Mouse (Mus musculus) gastrocnemius, postnatal 36 days (tissue): ENCODE measurements around the gene Gstt4. TPM values are rescaled to one million over a fixed set of nuclear protein-coding genes. Genes with fewer than 3 reads are reported as not detected.
"Not testable (repeated sequence)": the region's sequence is repeated elsewhere in the genome, so short reads cannot be mapped to it uniquely, and the experiment has no call there.

ENCODE experiments used
- DNase-seq, 2 experiments: peaks; one replicate each; pipeline ENCODE4 v3.0.0; 2022
- intact Hi-C: fragments of 180-260 bp; cut with DNase I; formaldehyde crosslinking; loops from one replicate; pipeline ENCODE4 v1.15.1; 2025
- long read RNA-seq, 2 experiments: library from polyadenylated mRNA; stranded (forward); transcript quantifications; one replicate each; pipeline ENCODE4 v2.0.0; 2021
- total RNA-seq, 2 experiments: library from RNA; stranded (reverse); gene quantifications; 2 replicates each; pipeline ENCODE4 v1.2.3; 2021

Gene Gstt4
- not detected for total RNA-seq
- long read RNA-seq, experiment 1, result 0 reads
- long read RNA-seq, experiment 2, result 0 reads

GRCm38 (mm10) chr10:75822443-75822842, at the start of gene Gstt4:
Gene Gstt4 (minus strand): TSS chr10:75822543.
- intact Hi-C loops, result no loop called here
- no peak for DNase-seq

GRCm38 (mm10) chr10:75861587-75861986, 39.2 kb upstream of the Gstt4 start:
- DNase-seq, result no peak
- intact Hi-C loops, result no loop called here

- no peak for DNase-seq
- intact Hi-C loops, result no loop called here
Observed at GRCm38 (mm10) chr10:75860746-75861145, 38.4 kb upstream of the Gstt4 start.

- intact Hi-C loops, result not testable (repeated sequence)
- DNase-seq, result peak; percentile 78 to 80
Observed at GRCm38 (mm10) chr10:75859786-75860470, 37.6 kb upstream of the Gstt4 start, which contains the start of gene Mif. Gene Mif (minus strand): TSS chr10:75860240.

- intact Hi-C loops, result no loop called here
- DNase-seq, result no peak
Observed at GRCm38 (mm10) chr10:75859107-75859746, 36.9 kb upstream of the Gstt4 start.

- DNase-seq, result no peak
- intact Hi-C loops, result no loop called here
Observed at GRCm38 (mm10) chr10:75857598-75857997, 35.3 kb upstream of the Gstt4 start.

GRCm38 (mm10) chr10:75856976-75857375, 34.6 kb upstream of the Gstt4 start:
- DNase-seq, result no peak
- intact Hi-C loops, result no loop called here

GRCm38 (mm10) chr10:75856155-75856907, 34.0 kb upstream of the Gstt4 start:
- no peak for DNase-seq

GRCm38 (mm10) chr10:75855416-75855981, 33.2 kb upstream of the Gstt4 start:
- intact Hi-C loops, result no loop called here

More at GRCm38 (mm10) chr10:75856155-75856907, 34.0 kb upstream of the Gstt4 start:
- intact Hi-C loops, result no loop called here

GRCm38 (mm10) chr10:75854791-75855190, 32.4 kb upstream of the Gstt4 start:
- intact Hi-C loops, result loop anchor here (5.0 kb wide), 2 partner anchors 217 to 267 kb away; partner anchors contain the start of gene Ggt5
- no peak for DNase-seq

More at GRCm38 (mm10) chr10:75855416-75855981, 33.2 kb upstream of the Gstt4 start:
- no peak for DNase-seq

- no peak for DNase-seq
- intact Hi-C loops, result loop anchor here (5.0 kb wide), 2 partner anchors 217 to 267 kb away; partner anchors contain the start of gene Ggt5
Observed at GRCm38 (mm10) chr10:75854096-75854495, 31.8 kb upstream of the Gstt4 start.

- intact Hi-C loops, result loop anchor here (1.0 to 5.0 kb wide), 3 partner anchors 109 to 266 kb away; partner anchors contain the start of gene Ggt5
- peak; percentile 57 to 72 for DNase-seq
Observed at GRCm38 (mm10) chr10:75853452-75853851, 31.1 kb upstream of the Gstt4 start.

GRCm38 (mm10) chr10:75852539-75853125, 30.3 kb upstream of the Gstt4 start:
- intact Hi-C loops, result loop anchor here (1.0 to 5.0 kb wide), 3 partner anchors 108 to 265 kb away; partner anchors contain the start of gene Ggt5

GRCm38 (mm10) chr10:75851681-75852080, 29.3 kb upstream of the Gstt4 start:
- no peak for DNase-seq
- intact Hi-C loops, result loop anchor here (5.0 kb wide), 2 partner anchors 214 to 264 kb away; partner anchors contain the start of gene Ggt5

More at GRCm38 (mm10) chr10:75852539-75853125, 30.3 kb upstream of the Gstt4 start:
- DNase-seq, result no peak

GRCm38 (mm10) chr10:75851076-75851475, 28.7 kb upstream of the Gstt4 start:
- intact Hi-C loops, result loop anchor here (5.0 kb wide), 2 partner anchors 214 to 264 kb away; partner anchors contain the start of gene Ggt5
- no peak for DNase-seq

GRCm38 (mm10) chr10:75848382-75848781, 26.0 kb upstream of the Gstt4 start:
- no peak for DNase-seq
- intact Hi-C loops, result no loop called here

- no peak for DNase-seq
- intact Hi-C loops, result no loop called here
Observed at GRCm38 (mm10) chr10:75845306-75845930, 23.1 kb upstream of the Gstt4 start.

GRCm38 (mm10) chr10:75844800-75845199, 22.5 kb upstream of the Gstt4 start:
- DNase-seq, result no peak
- intact Hi-C loops, result no loop called here

- intact Hi-C loops, DNase-seq: not testable (repeated sequence)
Observed at GRCm38 (mm10) chr10:75843898-75844297, 21.6 kb upstream of the Gstt4 start.
